Mouse (Mus musculus) CH12F3 (cell line): ENCODE data around the gene Dixdc1.

Source experiments
- in situ Hi-C: fragments of 300-500 bp; cut with MboI; formaldehyde crosslinking; loops from 2 replicates; pipeline ENCODE4 v1.14.3; 2020; ENCODE audit warnings: low sequenced_read_pairs

Gene Dixdc1

GRCm38 (mm10) chr9:50700921-50701691 lies 38.2 kb downstream of the Dixdc1 start:
- in situ Hi-C loops, result no loop called here

- in situ Hi-C loops, result no loop called here
Observed at GRCm38 (mm10) chr9:50698418-50699409, 40.6 kb downstream of the Dixdc1 start.

- in situ Hi-C loops, result no loop called here
Observed at GRCm38 (mm10) chr9:50697706-50698041, 41.6 kb downstream of the Dixdc1 start.

GRCm38 (mm10) chr9:50696851-50697705 lies 42.2 kb downstream of the Dixdc1 start:
- in situ Hi-C loops, result no loop called here

- in situ Hi-C loops, result no loop called here
Observed at GRCm38 (mm10) chr9:50695153-50695552, 44.2 kb downstream of the Dixdc1 start.

GRCm38 (mm10) chr9:50693631-50694030 lies 45.7 kb downstream of the Dixdc1 start:
- in situ Hi-C loops, result no loop called here

- in situ Hi-C loops, result no loop called here
Observed at GRCm38 (mm10) chr9:50692626-50693580, 46.4 kb downstream of the Dixdc1 start.

GRCm38 (mm10) chr9:50686866-50687652 lies 52.3 kb downstream of the Dixdc1 start:
- in situ Hi-C loops, result no loop called here

- in situ Hi-C loops, result no loop called here
Observed at GRCm38 (mm10) chr9:50681727-50682126, 57.6 kb downstream of the Dixdc1 start.

- in situ Hi-C loops, result no loop called here
Observed at GRCm38 (mm10) chr9:50679406-50679805, 59.9 kb downstream of the Dixdc1 start.

GRCm38 (mm10) chr9:50674771-50675170 lies 64.5 kb downstream of the Dixdc1 start:
- in situ Hi-C loops, result no loop called here

- in situ Hi-C loops, result no loop called here
Observed at GRCm38 (mm10) chr9:50670690-50671089, 68.6 kb downstream of the Dixdc1 start.

GRCm38 (mm10) chr9:50667579-50668498 lies 71.5 kb downstream of the Dixdc1 start:
- in situ Hi-C loops, result no loop called here

- in situ Hi-C loops, result no loop called here
Observed at GRCm38 (mm10) chr9:50666442-50666841, 72.9 kb downstream of the Dixdc1 start.

- in situ Hi-C loops, result no loop called here
Observed at GRCm38 (mm10) chr9:50664826-50665225, 74.5 kb downstream of the Dixdc1 start.

GRCm38 (mm10) chr9:50660431-50660830 lies 78.9 kb downstream of the Dixdc1 start:
- in situ Hi-C loops, result no loop called here

GRCm38 (mm10) chr9:50659392-50660217 lies 79.7 kb downstream of the Dixdc1 start, which contains the start of gene Dlat:
TSS of gene Dlat (minus strand) at chr9:50659780.
- in situ Hi-C loops, result no loop called here
